Mouse (Mus musculus) layer of hippocampus, adult 18-20 months (tissue): ENCODE results near the gene Slc2a10. TPM values are rescaled to one million over a fixed set of nuclear protein-coding genes. Genes with fewer than 3 reads are reported as not detected.

ENCODE experiments used
- DNase-seq, 2 experiments: peaks; one replicate each; pipeline ENCODE4 v3.0.0; 2022; ENCODE audit warnings: low spot score in 2 of 2
- total RNA-seq, 2 experiments: library from RNA; stranded (reverse); gene quantifications; 2 replicates each; pipeline ENCODE4 v1.2.3; 2021

The Slc2a10 gene
- total RNA-seq, 2 experiments from 2014 or later = 0.99 to 1.5 TPM

- DNase-seq = peak in 1 of 2 experiments; percentile 37
Measured at GRCm38 (mm10) chr2:165557278-165557677, 53.7 kb downstream of the Slc2a10 start.

- DNase-seq = no peak
Measured at GRCm38 (mm10) chr2:165558916-165559315, 55.3 kb downstream of the Slc2a10 start.

GRCm38 (mm10) chr2:165559506-165560235 lies 56.1 kb downstream of the Slc2a10 start:
- no peak for DNase-seq

GRCm38 (mm10) chr2:165561861-165562260 lies 58.3 kb downstream of the Slc2a10 start:
- no peak for DNase-seq

- DNase-seq = no peak
Measured at GRCm38 (mm10) chr2:165563298-165564058, 59.9 kb downstream of the Slc2a10 start.

GRCm38 (mm10) chr2:165564101-165564500 lies 60.5 kb downstream of the Slc2a10 start:
- no peak for DNase-seq

GRCm38 (mm10) chr2:165564620-165565019 lies 61.0 kb downstream of the Slc2a10 start:
- no peak for DNase-seq

GRCm38 (mm10) chr2:165566898-165567297 lies 63.3 kb downstream of the Slc2a10 start:
- no peak for DNase-seq

GRCm38 (mm10) chr2:165567820-165568219 lies 64.2 kb downstream of the Slc2a10 start:
- DNase-seq = no peak

- DNase-seq = no peak
Measured at GRCm38 (mm10) chr2:165568911-165569310, 65.3 kb downstream of the Slc2a10 start.

Other genes starting within 250 kb of the Slc2a10 start
- 100 to 1,000 TPM in 1 of 2 experiments, 10 to 100 TPM in 1; 96.3 to 101 TPM for gene Slc35c2, start 215.9 kb upstream of the Slc2a10 start, total RNA-seq
- 100 to 1,000 TPM; 174 to 179 TPM for gene Elmo2, start 177.3 kb upstream of the Slc2a10 start, total RNA-seq
- under 1 TPM in 1 of 2 experiments, not detected in 1; 0.10 TPM for gene Zfp663, start 135.1 kb upstream of the Slc2a10 start, total RNA-seq
- 10 to 100 TPM; 14.6 to 15.9 TPM for gene Zfp334, start 115.5 kb upstream of the Slc2a10 start, total RNA-seq
- gene Ocstamp, start 103.4 kb upstream of the Slc2a10 start, total RNA-seq = not detected
- gene Slc13a3, start 30.6 kb upstream of the Slc2a10 start, total RNA-seq = 1 to 10 TPM; 7.2 to 9.3 TPM
- 10 to 100 TPM; 19.2 to 21.7 TPM for gene Trp53rka, start 10.5 kb upstream of the Slc2a10 start, total RNA-seq
- 1 to 10 TPM; 1.8 to 2.8 TPM for gene Eya2, start 91.2 kb downstream of the Slc2a10 start, total RNA-seq